ENCODE assay signal across 15 mouse cellular contexts in the genomic region with DNA sequence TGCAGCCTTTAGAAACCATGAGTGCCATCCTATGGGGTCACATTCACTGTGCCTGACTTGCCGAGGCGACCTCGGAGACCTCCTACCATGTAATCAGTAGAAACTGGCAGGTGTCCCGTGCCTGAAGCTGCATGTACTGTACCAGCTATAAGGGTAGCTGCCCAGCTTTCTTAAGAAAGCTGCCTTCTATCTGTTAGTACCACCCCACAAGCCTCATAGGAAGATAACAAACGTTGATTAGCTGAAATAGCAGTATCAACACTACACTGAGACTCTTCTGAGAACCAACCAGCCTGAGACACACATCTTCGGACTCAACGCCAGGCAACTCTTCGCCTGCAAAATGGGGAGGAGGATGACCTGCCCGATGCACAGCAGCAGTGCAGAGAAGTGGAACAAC.
"Had no signal": no experiment of that assay in that cellular context is flagged by ENCODE, and none has a peak within 500 bp of the region (broad histone marks: within the 10 kb centered on the region; RNA-seq: fewer than 3 reads in every experiment).

No protein-coding gene starts in this region.

- H3K4me1 ChIP-seq: limb, embryonic 15.5 days; midbrain, embryonic 10.5 days; neural tube, embryonic 13.5 days had no signal

- DNase-seq: kidney, adult 11 months; kidney, adult 9 months; kidney, postnatal 36 days; layer of hippocampus, adult 9-11 months; layer of hippocampus, postnatal 36 days; lung, embryonic 14.5 days; lung, postnatal 14 days; midbrain, embryonic 14.5 days; thymus, adult 18-20 months; thymus, postnatal 14 days had no signal

- H3K27me3 ChIP-seq: limb, embryonic 15.5 days; neural tube, embryonic 13.5 days had no signal

- H3K4me3 ChIP-seq: limb, embryonic 15.5 days; midbrain, embryonic 10.5 days; neural tube, embryonic 13.5 days had no signal

- H3K4me2 ChIP-seq: limb, embryonic 15.5 days; lung, embryonic 14.5 days; neural tube, embryonic 13.5 days had no signal

- H3K9me3 ChIP-seq: limb, embryonic 15.5 days; midbrain, embryonic 10.5 days; neural tube, embryonic 13.5 days had no signal

- H3K9ac ChIP-seq: limb, embryonic 15.5 days; lung, embryonic 14.5 days; neural tube, embryonic 13.5 days had no signal

- H3K27ac ChIP-seq: kidney, postnatal 0 days; limb, embryonic 15.5 days; macrophage; midbrain, embryonic 10.5 days; neural tube, embryonic 13.5 days had no signal
